Mouse (Mus musculus) left cerebral cortex, adult 11 months (tissue): ENCODE results near the gene Mrpl43.

Experiments used
- DNase-seq: peaks from one replicate; pipeline ENCODE4 v3.0.0; 2022; ENCODE audit warnings: low spot score

Gene Mrpl43

GRCm38 (mm10) chr19:44968329-44968728, 37.9 kb downstream of the Mrpl43 start:
- no peak for DNase-seq

- DNase-seq = no peak
These were observed 40.3 kb downstream of the Mrpl43 start for GRCm38 (mm10) chr19:44965978-44966377.

GRCm38 (mm10) chr19:44959633-44960032, 46.6 kb downstream of the Mrpl43 start:
- no peak for DNase-seq
